Mouse (Mus musculus) limb, embryonic 13.5 days (tissue): ENCODE results near the gene Gopc. TPM values are rescaled to one million over a fixed set of nuclear protein-coding genes. Genes with fewer than 3 reads are reported as not detected.
"Not testable (repeated sequence)": the region's sequence is repeated elsewhere in the genome, so short reads cannot be mapped to it uniquely, and the experiment has no call there.

ENCODE experiments used
- ATAC-seq: fragments of 200-750 bp; cut with Nextera tagmentation; 2 replicates; pipeline ENCODE4 v1.8.0; 2017; ENCODE audit warnings: low read depth, moderate number of reproducible peaks, moderate TSS enrichment; ENCODE audit not compliant: low FRiP score
- H3K27ac ChIP-seq: fragments of 300-500 bp; sonication (generic); 2 replicates; pipeline ENCODE4 v1.5.1; 2015; ENCODE audit warnings: inconsistent platforms, mild to moderate bottlenecking, moderate library complexity
- H3K27me3 ChIP-seq: fragments of 300-500 bp; sonication (generic); 2 replicates; pipeline ENCODE4 v1.6.1; 2015; ENCODE audit warnings: mild to moderate bottlenecking, inconsistent platforms
- H3K36me3 ChIP-seq: fragments of 300-500 bp; sonication (generic); 2 replicates; pipeline ENCODE4 v1.6.1; 2015; ENCODE audit warnings: inconsistent platforms, mild to moderate bottlenecking, moderate library complexity
- H3K4me1 ChIP-seq: fragments of 300-500 bp; sonication (generic); 2 replicates; pipeline ENCODE4 v1.6.1; 2015; ENCODE audit warnings: inconsistent platforms
- H3K4me2 ChIP-seq: fragments of 300-500 bp; sonication (generic); replicated peaks from 2 replicates; pipeline ENCODE4 v1.6.1; 2015; ENCODE audit warnings: inconsistent platforms, mild to moderate bottlenecking, moderate library complexity
- H3K4me3 ChIP-seq: fragments of 300-500 bp; sonication (generic); 2 replicates; pipeline ENCODE4 v1.5.1; 2015; ENCODE audit warnings: moderate library complexity, mild to moderate bottlenecking, inconsistent platforms
- H3K9ac ChIP-seq: fragments of 300-500 bp; sonication (generic); 2 replicates; pipeline ENCODE4 v1.6.1; 2015; ENCODE audit warnings: mild to moderate bottlenecking, inconsistent platforms
- H3K9me3 ChIP-seq: fragments of 300-500 bp; sonication (generic); 2 replicates; pipeline ENCODE4 v1.6.1; 2016; ENCODE audit warnings: inconsistent platforms
- WGBS: fragments of 180-500 bp; shearing (Covaris S2); methylation state at CpG from one replicate; pipeline ENCODE4 v1.1.7; 2015; 5-methylcytosine and 5-hydroxymethylcytosine counted together
- polyA plus RNA-seq: library from polyadenylated mRNA; unstranded; fragments of >200 nt; fragmentation: Nextera tagmentation; extraction: Ambion mirVana; gene quantifications from 2 replicates; pipeline ENCODE4 v1.2.1, GENCODE M21; 2015

Gene Gopc
- polyA plus RNA-seq, 1 experiment from 2014 or later: 21.9 TPM

DNA sequence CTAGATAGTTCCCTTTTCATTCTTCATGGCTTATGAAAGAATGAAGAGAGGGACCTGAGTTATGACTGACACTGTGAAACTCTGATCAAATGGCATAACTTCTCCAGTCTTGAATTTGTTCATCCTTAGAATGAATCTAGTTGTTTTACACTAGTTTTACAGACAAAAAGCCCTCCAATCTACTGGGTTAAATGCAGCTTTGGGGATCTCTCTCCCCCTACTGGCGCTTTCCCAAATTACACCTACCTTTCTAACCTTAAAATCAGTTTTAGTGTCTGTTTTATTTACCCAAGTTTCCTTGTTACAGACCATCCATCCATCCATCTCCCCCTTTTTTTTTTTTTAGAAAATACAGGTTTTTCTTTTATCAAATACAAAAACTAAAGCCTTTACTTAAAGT is 50.9 kb downstream of the Gopc start:
- 4% methylated on average over 1 of the region's 1 CpGs for WGBS
- H3K27ac ChIP-seq: no peak overlapping the region
- no peaks in the 10 kb centered on the region for H3K27me3 ChIP-seq
- ATAC-seq: no peak
- H3K9ac ChIP-seq: no peak overlapping the region
- peaks cover 10% of the 10 kb centered on the region for H3K36me3 ChIP-seq
- no peaks in the 10 kb centered on the region for H3K4me1 ChIP-seq
- no peak overlapping the region for H3K4me2 ChIP-seq
- no peak overlapping the region for H3K4me3 ChIP-seq
- no peaks in the 10 kb centered on the region for H3K9me3 ChIP-seq

DNA sequence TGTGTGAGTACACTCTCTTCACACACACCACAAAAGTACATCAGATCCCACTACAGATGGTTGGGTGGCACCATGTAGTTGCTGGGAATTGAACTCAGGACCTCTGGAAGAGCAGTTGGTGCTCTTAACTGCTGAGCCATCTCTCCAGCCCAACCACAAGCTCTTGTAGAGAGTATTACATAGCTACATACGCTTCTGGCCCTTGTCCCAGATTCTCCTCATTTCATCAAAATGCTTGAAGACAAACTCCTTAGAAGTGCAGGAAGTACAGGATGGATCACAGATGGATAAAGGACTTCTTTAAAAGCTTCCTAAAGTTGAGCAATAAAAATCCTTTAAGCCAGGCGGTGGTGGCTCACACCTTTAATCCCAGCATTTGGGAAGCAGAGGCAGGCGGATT is 60.0 kb downstream of the Gopc start:
- no peak overlapping the region for H3K4me2 ChIP-seq
- no peaks in the 10 kb centered on the region for H3K4me1 ChIP-seq
- peaks cover 26% of the 10 kb centered on the region for H3K36me3 ChIP-seq
- no peak overlapping the region for H3K9ac ChIP-seq
- H3K27me3 ChIP-seq: no peaks in the 10 kb centered on the region
- no peak for ATAC-seq
- no peak overlapping the region for H3K4me3 ChIP-seq
- WGBS: 89% methylated on average over 3 of the region's 3 CpGs
- H3K9me3 ChIP-seq: no peaks in the 10 kb centered on the region
- no peak overlapping the region for H3K27ac ChIP-seq

DNA sequence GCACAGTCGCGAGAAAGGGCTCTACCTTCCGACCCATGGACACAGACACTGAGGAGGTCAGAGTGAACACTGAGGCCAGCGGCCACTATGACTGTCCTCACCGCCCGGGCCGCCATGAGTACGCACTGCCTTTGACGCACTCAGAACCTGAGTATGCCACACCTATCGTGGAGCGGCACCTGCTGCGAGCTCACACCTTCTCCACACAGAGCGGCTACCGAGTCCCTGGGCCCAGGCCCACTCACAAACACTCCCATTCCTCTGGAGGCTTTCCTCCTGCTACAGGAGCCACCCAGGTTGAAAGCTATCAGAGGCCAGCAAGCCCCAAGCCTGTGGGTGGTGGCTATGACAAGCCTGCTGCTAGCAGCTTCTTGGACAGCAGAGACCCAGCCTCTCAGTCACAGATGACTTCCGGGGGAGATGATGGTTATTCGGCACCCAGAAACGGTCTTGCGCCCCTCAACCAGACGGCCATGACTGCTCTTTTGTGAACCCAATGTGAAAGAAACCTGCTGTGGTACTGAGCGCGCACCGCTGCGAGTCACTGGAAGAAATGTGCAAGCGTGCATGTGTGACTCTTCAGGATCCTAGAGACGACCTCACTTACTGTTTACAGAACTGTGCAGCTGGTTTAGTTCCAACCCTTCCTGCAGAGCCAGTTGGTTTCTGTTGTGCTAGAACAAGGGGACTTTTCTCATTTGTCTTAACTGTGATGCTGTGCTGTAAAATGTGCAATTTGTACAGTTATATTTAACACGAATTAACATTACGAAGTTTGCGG is 62.2 kb downstream of the Gopc start:
- H3K36me3 ChIP-seq: peaks cover 30% of the 10 kb centered on the region
- ATAC-seq: no peak
- no peaks in the 10 kb centered on the region for H3K4me1 ChIP-seq
- 93% methylated on average over 28 of the region's 28 CpGs for WGBS
- H3K4me3 ChIP-seq: no peak overlapping the region
- H3K27ac ChIP-seq: no peak overlapping the region
- no peaks in the 10 kb centered on the region for H3K27me3 ChIP-seq
- no peak overlapping the region for H3K4me2 ChIP-seq
- no peaks in the 10 kb centered on the region for H3K9me3 ChIP-seq
- no peak overlapping the region for H3K9ac ChIP-seq

DNA sequence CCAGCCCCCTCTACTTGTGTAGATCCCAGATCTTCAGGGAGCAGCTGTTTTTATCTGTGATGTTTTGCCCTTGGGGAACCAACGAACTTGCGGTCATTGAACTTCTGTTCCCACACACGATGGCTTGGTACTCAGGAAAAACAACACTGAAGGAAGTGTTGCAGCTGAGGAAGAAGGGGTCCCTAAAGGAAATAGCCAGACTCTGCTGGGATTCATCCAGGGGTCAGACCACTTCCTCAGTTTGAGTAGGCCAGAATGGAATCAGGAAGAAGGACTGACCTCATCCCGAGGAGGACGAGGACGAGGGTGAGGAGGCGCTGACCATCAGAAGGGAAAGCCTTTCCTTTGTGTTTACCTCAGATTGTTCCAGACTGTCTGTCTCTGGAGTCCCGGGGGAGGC is 72.7 kb downstream of the Gopc start:
- Histone ChIP-seq H3K36me3 (peaks cover 44% of the 10 kb centered on the region), H3K27ac (no peak overlapping the region), H3K27me3 (no peaks in the 10 kb centered on the region), H3K4me2 (no peak overlapping the region), H3K4me3 (no peak overlapping the region), H3K9me3 (no peaks in the 10 kb centered on the region), H3K4me1 (no peaks in the 10 kb centered on the region), H3K9ac (no peak overlapping the region)
- no peak for ATAC-seq
- WGBS: 84% methylated on average over 8 of the region's 8 CpGs

DNA sequence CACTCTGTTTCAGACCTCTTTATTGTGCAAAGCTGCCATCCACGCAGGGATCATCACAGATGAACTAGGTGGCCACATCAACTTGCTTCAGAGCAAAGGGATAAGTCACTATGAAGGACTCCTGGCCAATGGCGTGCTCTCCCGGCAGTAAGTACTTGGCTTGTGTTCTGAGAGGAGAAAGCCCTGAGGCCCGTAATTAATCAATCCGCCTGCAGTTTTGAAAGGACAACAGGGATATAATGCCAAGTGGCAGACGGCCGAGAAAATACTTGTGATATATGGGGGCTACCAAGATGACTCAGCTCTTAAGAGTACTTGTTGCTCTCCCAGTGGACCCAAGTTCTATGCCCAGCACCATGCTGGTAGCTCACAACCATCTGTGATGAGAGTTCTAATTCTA is 77.3 kb downstream of the Gopc start:
- WGBS: 76% methylated on average over 7 of the region's 7 CpGs
- no peak for ATAC-seq
- Histone ChIP-seq H3K27me3 (no peaks in the 10 kb centered on the region), H3K4me1 (no peaks in the 10 kb centered on the region), H3K4me3 (no peak overlapping the region), H3K9ac (no peak overlapping the region), H3K36me3 (peaks cover 20% of the 10 kb centered on the region), H3K4me2 (no peak overlapping the region), H3K27ac (no peak overlapping the region), H3K9me3 (no peaks in the 10 kb centered on the region)

DNA sequence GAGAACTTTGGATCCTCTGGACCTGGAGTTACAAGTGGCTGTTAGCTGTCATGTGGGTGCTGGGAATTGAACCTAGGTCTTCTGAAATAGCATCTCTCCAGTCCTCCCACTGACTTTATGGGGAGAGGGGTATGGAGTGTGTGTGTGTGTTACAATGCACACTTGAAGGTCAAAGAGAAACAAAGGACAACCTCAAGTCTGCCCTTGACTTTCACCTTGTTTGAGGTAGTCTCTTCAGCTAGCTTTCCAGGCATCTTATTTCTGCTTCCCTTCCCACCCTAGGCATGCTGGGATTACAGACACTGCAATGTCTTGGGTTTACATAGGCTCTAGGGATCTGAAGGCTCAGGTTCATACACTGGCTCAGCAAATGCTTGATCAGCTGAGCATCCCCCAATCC is 79.7 kb downstream of the Gopc start:
- Histone ChIP-seq H3K27me3 (no peaks in the 10 kb centered on the region), H3K36me3 (peaks cover 23% of the 10 kb centered on the region), H3K9ac (no peak overlapping the region), H3K4me1 (no peaks in the 10 kb centered on the region), H3K4me2 (no peak overlapping the region), H3K9me3 (no peaks in the 10 kb centered on the region), H3K4me3 (no peak overlapping the region), H3K27ac (no peak overlapping the region)
- no peak for ATAC-seq

DNA sequence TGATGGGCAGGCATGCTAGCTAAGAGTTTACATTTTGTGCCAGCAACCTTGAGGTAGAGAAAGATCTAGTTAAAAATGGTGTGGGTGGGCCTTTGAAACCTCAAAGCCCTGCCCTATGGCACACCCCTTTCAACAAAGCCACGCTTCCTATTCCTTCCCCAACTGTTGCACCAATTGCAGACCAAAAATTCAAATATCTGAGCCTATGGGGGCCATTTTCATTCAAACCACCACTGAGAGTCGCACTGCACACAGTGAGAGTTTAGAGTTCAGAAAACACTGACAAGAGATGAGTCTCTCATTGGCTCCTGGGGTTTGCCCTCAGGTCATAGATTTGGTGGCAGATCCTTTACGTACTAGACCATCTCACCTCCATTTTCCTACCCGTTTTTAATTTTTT is 80.2 kb downstream of the Gopc start:
- H3K9ac ChIP-seq: no peak overlapping the region
- ATAC-seq: no peak
- WGBS: 94% methylated on average over 4 of the region's 4 CpGs

DNA sequence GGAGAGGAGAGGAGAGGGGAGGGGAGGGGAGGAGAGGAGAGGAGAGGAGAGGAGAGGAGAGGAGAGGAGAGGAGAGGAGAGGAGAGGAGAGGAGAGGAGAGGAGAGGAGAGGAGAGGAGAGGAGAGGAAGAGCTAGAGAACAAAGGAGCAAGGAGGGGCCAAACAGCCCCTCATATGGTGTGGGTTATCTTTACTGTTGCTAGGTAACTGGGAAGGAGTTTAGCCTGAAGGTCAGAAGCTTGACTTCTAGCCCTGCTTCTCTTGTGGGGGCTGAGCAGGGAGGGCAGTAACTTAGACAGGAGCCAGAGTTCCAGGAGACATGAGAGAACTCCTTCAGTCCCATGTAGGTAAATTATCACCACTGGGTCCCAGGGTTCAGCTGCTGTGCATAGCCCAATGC is 83.4 kb downstream of the Gopc start:
- not testable (repeated sequence) for H3K9me3 ChIP-seq, H3K4me3 ChIP-seq, H3K27ac ChIP-seq

More for the DNA sequence above, 80.2 kb downstream of the Gopc start:
- no peaks in the 10 kb centered on the region for H3K9me3 ChIP-seq
- no peak overlapping the region for H3K27ac ChIP-seq
- no peaks in the 10 kb centered on the region for H3K4me1 ChIP-seq
- H3K27me3 ChIP-seq: no peaks in the 10 kb centered on the region
- H3K4me2 ChIP-seq: no peak overlapping the region
- peaks cover 23% of the 10 kb centered on the region for H3K36me3 ChIP-seq
- no peak overlapping the region for H3K4me3 ChIP-seq

DNA sequence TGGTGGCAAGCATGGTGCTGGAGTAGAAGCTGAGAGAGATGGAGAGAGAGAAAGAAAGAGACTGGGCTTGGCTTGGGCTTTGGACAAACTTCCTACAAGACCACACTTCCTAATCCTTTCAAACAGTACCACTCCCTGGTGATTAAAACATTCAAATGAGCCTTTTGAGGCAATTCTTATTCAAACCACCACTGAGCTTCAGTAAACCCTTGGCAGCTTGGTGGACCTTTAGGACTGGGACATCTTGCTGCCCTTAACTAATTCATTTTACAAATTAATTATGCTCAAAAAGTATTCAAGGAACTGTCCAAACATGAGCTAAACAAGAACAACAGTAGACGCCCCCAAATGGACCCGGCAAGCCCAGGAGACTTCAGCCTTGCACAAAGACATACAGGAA is 86.0 kb downstream of the Gopc start:
- Histone ChIP-seq H3K4me2 (no peak overlapping the region), H3K9ac (no peak overlapping the region), H3K9me3 (no peaks in the 10 kb centered on the region), H3K36me3 (peaks cover 3% of the 10 kb centered on the region), H3K4me3 (no peak overlapping the region), H3K27ac (no peak overlapping the region), H3K4me1 (no peaks in the 10 kb centered on the region), H3K27me3 (no peaks in the 10 kb centered on the region)
- 92% methylated on average over 2 of the region's 2 CpGs for WGBS
- no peak for ATAC-seq

More for the DNA sequence above, 83.4 kb downstream of the Gopc start:
- H3K4me2 ChIP-seq, H3K9ac ChIP-seq, H3K36me3 ChIP-seq, ATAC-seq, H3K27me3 ChIP-seq, H3K4me1 ChIP-seq: not testable (repeated sequence)

DNA sequence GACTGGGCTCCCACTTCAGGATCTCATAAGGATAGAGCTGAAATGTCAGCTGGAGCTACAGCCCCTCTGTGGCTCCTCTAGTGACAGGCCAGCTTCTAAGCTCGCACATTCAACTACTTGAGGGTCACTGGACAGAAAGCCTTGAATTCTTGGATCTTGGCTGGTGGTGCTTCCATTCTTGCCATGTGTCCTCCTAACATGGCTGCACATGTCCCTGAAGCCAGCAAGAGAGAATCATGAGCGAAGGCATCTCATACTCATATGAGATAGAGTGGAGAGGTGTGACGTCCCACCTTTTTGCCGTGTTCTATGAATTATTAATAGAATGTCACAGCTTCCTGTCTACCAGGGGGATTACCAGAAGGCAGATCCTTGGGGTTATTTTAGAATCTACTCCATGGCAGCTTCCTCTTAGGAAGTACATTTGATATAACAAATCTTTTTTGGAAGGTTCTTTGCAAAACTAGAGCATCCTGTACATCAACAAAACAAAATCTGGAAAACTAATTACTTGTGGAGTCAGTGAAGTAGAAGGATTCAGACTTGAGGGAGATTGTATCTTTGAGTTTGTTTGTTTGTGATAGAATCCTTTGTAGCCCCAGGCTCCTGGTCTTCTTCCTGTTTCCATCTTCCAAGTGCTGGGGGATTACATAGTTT is 87.9 kb downstream of the Gopc start:
- Histone ChIP-seq H3K9ac (no peak overlapping the region), H3K4me2 (no peak overlapping the region), H3K9me3 (no peaks in the 10 kb centered on the region), H3K27ac (no peak overlapping the region), H3K36me3 (no peaks in the 10 kb centered on the region; the same call in none of the 2 replicates), H3K4me1 (no peaks in the 10 kb centered on the region), H3K4me3 (no peak overlapping the region), H3K27me3 (no peaks in the 10 kb centered on the region)
- no peak for ATAC-seq
- WGBS: 85% methylated on average over 4 of the region's 4 CpGs

DNA sequence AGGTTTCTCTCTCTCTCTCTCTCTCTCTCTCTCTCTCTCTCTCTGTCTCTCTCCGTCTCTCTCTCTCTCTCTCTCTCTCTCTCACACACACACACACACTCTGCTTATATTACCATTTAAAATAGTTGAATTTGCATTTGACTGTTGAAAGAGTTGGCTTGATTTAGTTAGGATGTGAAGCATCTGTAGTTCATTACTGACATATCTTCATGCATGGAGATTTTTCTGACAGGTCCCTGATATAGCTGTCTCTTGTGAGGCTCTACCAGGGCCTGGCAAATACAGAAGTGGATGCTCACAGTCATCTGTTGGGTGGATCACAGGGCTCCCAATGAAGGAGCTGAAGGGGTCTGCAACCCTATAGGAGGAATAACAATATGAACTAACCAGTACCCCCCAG is 89.5 kb downstream of the Gopc start:
- WGBS: 76% methylated on average over 1 of the region's 1 CpGs
- H3K27ac ChIP-seq, H3K4me1 ChIP-seq, H3K9me3 ChIP-seq, H3K9ac ChIP-seq, H3K36me3 ChIP-seq, H3K4me2 ChIP-seq, H3K27me3 ChIP-seq, H3K4me3 ChIP-seq, ATAC-seq: not testable (repeated sequence)

DNA sequence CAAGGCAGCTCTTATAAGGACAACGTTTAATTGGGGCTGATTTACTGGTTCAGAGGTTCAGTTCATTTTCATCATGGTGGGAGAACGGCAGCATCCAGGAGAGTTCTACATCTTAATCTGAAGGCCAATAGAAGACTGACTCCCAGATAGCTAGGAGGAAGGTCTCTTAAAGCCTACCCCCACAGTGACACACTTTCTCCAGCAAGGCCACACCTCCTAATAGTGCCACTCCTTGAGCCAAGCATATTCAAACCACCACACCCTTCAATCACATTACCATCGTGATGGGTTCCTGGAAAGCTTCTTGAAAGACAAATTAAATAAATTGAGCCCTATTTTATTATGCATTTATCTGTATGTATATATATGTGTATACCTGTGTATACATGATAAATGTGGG is 92.7 kb downstream of the Gopc start:
- WGBS: 84% methylated on average over 3 of the region's 3 CpGs
- no peak overlapping the region for H3K4me2 ChIP-seq
- H3K4me3 ChIP-seq: no peak overlapping the region
- ATAC-seq: no peak
- no peak overlapping the region for H3K9ac ChIP-seq
- no peaks in the 10 kb centered on the region; the same call in none of the 2 replicates for H3K36me3 ChIP-seq
- no peak overlapping the region for H3K27ac ChIP-seq
- no peaks in the 10 kb centered on the region for H3K9me3 ChIP-seq
- no peaks in the 10 kb centered on the region for H3K27me3 ChIP-seq
- H3K4me1 ChIP-seq: no peaks in the 10 kb centered on the region
